Mouse (Mus musculus): ENCODE measurements around the gene Pax2. TPM values are rescaled to one million over a fixed set of nuclear protein-coding genes. Genes with fewer than 3 reads are reported as not detected.
"Not testable (repeated sequence)": the region's sequence is repeated elsewhere in the genome, so short reads cannot be mapped to it uniquely, and the experiment has no call there.

Pax2 gene
- total and polyA plus RNA-seq, 3 experiments: not detected

- H3K4me1 ChIP-seq (ENCODE audit: control insufficient read depth in 1 of 2, insufficient read depth in 2 of 2, low read length in 2 of 2): no peaks in the 10 kb centered on the region
- H3K9me3 ChIP-seq (replicated peaks; ENCODE audit: insufficient read depth, low read length): no peaks in the 10 kb centered on the region
- no peak overlapping the region for H3K27ac ChIP-seq (ENCODE audit: control insufficient read depth, low read depth, low read length)
- H3K27me3 ChIP-seq (ENCODE audit: control insufficient read depth in 1 of 2, insufficient read depth in 2 of 2, low read length in 2 of 2): no peaks in the 10 kb centered on the region
- no peak overlapping the region for H3K9ac ChIP-seq (ENCODE audit: control insufficient read depth, low read depth, low read length, poor library complexity, severe bottlenecking)
- TF ChIP-seq GATA1 (IDR thresholded peaks at IDR 0.05; ENCODE audit: low read depth, low read length): no peak
- TF ChIP-seq NELFE (IDR thresholded peaks at IDR 0.05; ENCODE audit: low read depth, low read length): no peak
- TF ChIP-seq USF1 (IDR thresholded peaks at IDR 0.05; ENCODE audit: low read depth, low read length): no peak
- TF ChIP-seq JUND (IDR thresholded peaks at IDR 0.05; ENCODE audit: low read depth, low read length): no peak
- no peak for TF ChIP-seq TAL1 (IDR thresholded peaks at IDR 0.05; ENCODE audit: low read length)
- TF ChIP-seq CHD2 (IDR thresholded peaks at IDR 0.05; ENCODE audit: low read length): no peak
- no peak for TF ChIP-seq GABPA (IDR thresholded peaks at IDR 0.05; ENCODE audit: low read depth, low read length)
- TF ChIP-seq ELF1 (IDR thresholded peaks at IDR 0.05; ENCODE audit: low read depth, low read length): no peak
- no peak for TF ChIP-seq ZC3H11A (IDR thresholded peaks at IDR 0.05; ENCODE audit: low read depth, low read length)
- TF ChIP-seq EP300 (IDR thresholded peaks at IDR 0.05; ENCODE audit: low read depth in 1 of 2, low read length in 2 of 2): no peak
- no peak for TF ChIP-seq POLR2AphosphoS5 (IDR thresholded peaks at IDR 0.05; ENCODE audit: borderline replicate concordance, low read depth, low read length)
- TF ChIP-seq HCFC1 (IDR thresholded peaks at IDR 0.05; ENCODE audit: low read depth, low read length): no peak
- TF ChIP-seq ZMIZ1 (IDR thresholded peaks at IDR 0.05; ENCODE audit: low read depth, low read length): no peak
- TF ChIP-seq RAD21 (IDR thresholded peaks at IDR 0.05; ENCODE audit: low read depth, low read length): no peak
- no peak for TF ChIP-seq MAFK (IDR thresholded peaks at IDR 0.05; ENCODE audit: borderline replicate concordance, low read depth, low read length)
- TF ChIP-seq ZKSCAN1 (IDR thresholded peaks at IDR 0.05; ENCODE audit: low read depth, low read length): no peak
- no peak for TF ChIP-seq UBTF (IDR thresholded peaks at IDR 0.05; ENCODE audit: borderline replicate concordance, insufficient read depth, low read depth, low read length)
- no peak for TF ChIP-seq TCF12 (IDR thresholded peaks at IDR 0.05; ENCODE audit: low read depth, low read length)
- H3K79me2 ChIP-seq (ENCODE audit: control insufficient read depth, insufficient read depth, low read length, poor library complexity): no peaks in the 10 kb centered on the region
- no peaks in the 10 kb centered on the region for H3K36me3 ChIP-seq (ENCODE audit: control insufficient read depth in 1 of 2, insufficient read depth in 2 of 2, low read length in 2 of 2)
- no peak for DNase-seq (ENCODE audit: low read depth, low spot score)
- no peak overlapping the region for H3K4me3 ChIP-seq (ENCODE audit: control insufficient read depth in 1 of 2, insufficient read depth in 1 of 2, low read depth in 2 of 2, low read length in 2 of 2)
These were observed 82.5 kb downstream of the Pax2 start for GRCm38 (mm10) chr19:44838321-44838720.

GRCm38 (mm10) chr19:44842661-44843060, 86.8 kb downstream of the Pax2 start:
- not testable (repeated sequence) for H3K4me1 ChIP-seq (ENCODE audit: control insufficient read depth in 1 of 2, insufficient read depth in 2 of 2, low read length in 2 of 2); H3K36me3 ChIP-seq (ENCODE audit: control insufficient read depth in 1 of 2, insufficient read depth in 2 of 2, low read length in 2 of 2); H3K27ac ChIP-seq (ENCODE audit: control insufficient read depth, low read depth, low read length); H3K9ac ChIP-seq (ENCODE audit: control insufficient read depth, low read depth, low read length, poor library complexity, severe bottlenecking); H3K9me3 ChIP-seq (replicated peaks; ENCODE audit: insufficient read depth, low read length); H3K79me2 ChIP-seq (ENCODE audit: control insufficient read depth, insufficient read depth, low read length, poor library complexity); H3K4me3 ChIP-seq (ENCODE audit: control insufficient read depth in 1 of 2, insufficient read depth in 1 of 2, low read depth in 2 of 2, low read length in 2 of 2); H3K27me3 ChIP-seq (ENCODE audit: control insufficient read depth in 1 of 2, insufficient read depth in 2 of 2, low read length in 2 of 2); DNase-seq (ENCODE audit: low read depth, low spot score)
